In genomic region chr6:31145687-31146086, GRCm38 (mm10) we compare ENCODE assay signal across 15 mouse cellular contexts.
DNase-seq lines count a peak whose midpoint lies in the region; ATAC-seq lines count a peak whose summit lies in the region.
"Had no signal": no experiment of that assay in that cellular context is flagged by ENCODE, and none has a peak within 500 bp of the region (broad histone marks: within the 10 kb centered on the region; RNA-seq: fewer than 3 reads in every experiment).

No protein-coding gene starts in this region.

- no peak overlapping the region for H3K4me3 ChIP-seq in liver, embryonic 11.5 days (ENCODE audit: low read depth, low read length)
- H3K4me3 ChIP-seq: limb, embryonic 13.5 days; neural tube, embryonic 13.5 days had no signal

- H3K4me1 ChIP-seq in liver, embryonic 11.5 days (replicated peaks; ENCODE audit: control insufficient read depth, insufficient read depth, low read length), result no peaks in the 10 kb centered on the region
- H3K4me1 ChIP-seq: neural tube, embryonic 13.5 days had no signal

- no peaks in the 10 kb centered on the region for H3K9me3 ChIP-seq in liver, embryonic 11.5 days (ENCODE audit: control insufficient read depth, low read length)
- H3K9me3 ChIP-seq: limb, embryonic 13.5 days; neural tube, embryonic 13.5 days had no signal

- no peak overlapping the region for H3K27ac ChIP-seq in liver, embryonic 11.5 days (ENCODE audit: low read depth, low read length)
- H3K27ac ChIP-seq: hindbrain, embryonic 14.5 days; limb, embryonic 13.5 days; neural tube, embryonic 13.5 days had no signal

- ATAC-seq in liver, embryonic 11.5 days (replicated peaks; ENCODE audit: low FRiP score), result no peak
- ATAC-seq: forebrain, embryonic 14.5 days had no signal

- DNase-seq in adrenal gland, adult 2 months, result peak; percentile 65
- no peak for DNase-seq in adrenal gland, adult 18-20 months (ENCODE audit: low spot score in 2 of 2)
- peak; percentile 23 for DNase-seq in liver
- no peak for DNase-seq in liver, embryonic 11.5 days (ENCODE audit: low spot score)
- DNase-seq in lung, postnatal 25 days (ENCODE audit: low spot score), result peak; percentile 85
- no peak for DNase-seq in left cerebral cortex, adult 18-20 months (ENCODE audit: low spot score in 2 of 2)
- no peak for DNase-seq in right cerebral cortex, postnatal 4 days
- DNase-seq in kidney, postnatal 14 days, result no peak
- DNase-seq: cerebellum, postnatal 36 days; right cerebral cortex, postnatal 25 days had no signal

- no peak overlapping the region for H3K9ac ChIP-seq in liver, embryonic 11.5 days (ENCODE audit: low read depth, low read length)
- H3K9ac ChIP-seq: hindbrain, embryonic 14.5 days; limb, embryonic 13.5 days; neural tube, embryonic 13.5 days had no signal

- H3K27me3 ChIP-seq in liver, embryonic 11.5 days (replicated peaks; ENCODE audit: control insufficient read depth, insufficient read depth, low read length), result no peaks in the 10 kb centered on the region
- H3K27me3 ChIP-seq: limb, embryonic 13.5 days; neural tube, embryonic 13.5 days had no signal

- WGBS in liver, embryonic 11.5 days, result 71% methylated on average over 10 of the region's 10 CpGs

- H3K36me3 ChIP-seq in liver, embryonic 11.5 days (ENCODE audit: control insufficient read depth, insufficient read depth, low read length), result no peaks in the 10 kb centered on the region
- H3K36me3 ChIP-seq: limb, embryonic 13.5 days; neural tube, embryonic 13.5 days had no signal

- no peak overlapping the region for H3K4me2 ChIP-seq in liver, embryonic 11.5 days
- H3K4me2 ChIP-seq: hindbrain, embryonic 14.5 days; limb, embryonic 13.5 days; midbrain, embryonic 11.5 days; neural tube, embryonic 13.5 days had no signal

Comparison
In these comparisons a context has a peak if more than half of its experiments do, and no peak if none do; other contexts are left out.
1. DNase-seq: peak in adrenal gland, adult 2 months (single experiment), liver (single experiment) and lung, postnatal 25 days (single experiment); none in adrenal gland, adult 18-20 months (0 of 2), liver, embryonic 11.5 days (single experiment), left cerebral cortex, adult 18-20 months (0 of 2), right cerebral cortex, postnatal 4 days (single experiment) and kidney, postnatal 14 days (single experiment).